Mouse (Mus musculus) intestine, postnatal 0 days (tissue): Measurements from ENCODE around the gene Jarid2. TPM values are rescaled to one million over a fixed set of nuclear protein-coding genes. Genes with fewer than 3 reads are reported as not detected.
A peak's percentile ranks its signal among the peaks of the same experiment; 100 is the strongest.

ENCODE experiments used
- ATAC-seq: fragments of 200-750 bp; cut with Nextera tagmentation; 2 replicates; pipeline ENCODE4 v1.8.0; 2017; ENCODE audit warnings: mild to moderate bottlenecking, moderate TSS enrichment, moderate library complexity
- H3K27ac ChIP-seq: fragments of 300-500 bp; sonication (generic); 2 replicates; pipeline ENCODE4 v1.5.1; 2014; ENCODE audit warnings: mild to moderate bottlenecking, low read depth, low read length, moderate library complexity
- H3K27me3 ChIP-seq: fragments of 300-500 bp; sonication (generic); replicated peaks from 2 replicates; pipeline ENCODE4 v1.6.1; 2014; ENCODE audit warnings: low read length, mixed read lengths; ENCODE audit not compliant: control insufficient read depth, insufficient read depth
- H3K36me3 ChIP-seq: fragments of 300-500 bp; sonication (generic); 2 replicates; pipeline ENCODE4 v1.6.1; 2014; ENCODE audit warnings: mild to moderate bottlenecking, moderate library complexity; ENCODE audit not compliant: control insufficient read depth, insufficient read depth
- H3K4me1 ChIP-seq: fragments of 300-500 bp; sonication (generic); replicated peaks from 2 replicates; pipeline ENCODE4 v1.6.1; 2014; ENCODE audit warnings: antibody characterized with exemption, low read length, mixed read lengths; ENCODE audit not compliant: control insufficient read depth, insufficient read depth
- H3K4me2 ChIP-seq: fragments of 300-500 bp; sonication (generic); replicated peaks from 2 replicates; pipeline ENCODE4 v1.6.1; 2014; ENCODE audit warnings: low read depth, mild to moderate bottlenecking, moderate library complexity
- H3K4me3 ChIP-seq: fragments of 300-500 bp; sonication (generic); 2 replicates; pipeline ENCODE4 v1.5.1; 2014; ENCODE audit warnings: low read depth, low read length
- H3K9ac ChIP-seq: fragments of 300-500 bp; sonication (generic); 2 replicates; pipeline ENCODE4 v1.6.1; 2014; ENCODE audit warnings: mild to moderate bottlenecking, low read depth, low read length
- H3K9me3 ChIP-seq: fragments of 300-500 bp; sonication (generic); 2 replicates; pipeline ENCODE4 v1.6.1; 2016; ENCODE audit warnings: mixed run types; ENCODE audit not compliant: control insufficient read depth
- CTCF ChIP-seq: sonication (generic); IDR thresholded peaks from 2 replicates; pipeline ENCODE4 v1.5.1; 2016; ENCODE audit warnings: low read depth, mild to moderate bottlenecking, control low read depth, antibody characterized with exemption, moderate library complexity
- WGBS: fragments of 180-500 bp; shearing (Covaris S2); extraction: QIAGEN DNeasy Blood & Tissue Kit; methylation state at CpG from one replicate; pipeline ENCODE4 v1.1.7; 2014; 5-methylcytosine and 5-hydroxymethylcytosine counted together
- polyA plus RNA-seq: library from polyadenylated mRNA; unstranded; fragments of >200 nt; fragmentation: Nextera tagmentation; extraction: Ambion mirVana; gene quantifications from 2 replicates; pipeline ENCODE4 v1.2.1, GENCODE M21; 2015

Jarid2 gene
- polyA plus RNA-seq, 1 experiment from 2014 or later = 6.8 TPM

- Histone ChIP-seq H3K9me3 (no peaks in the 10 kb centered on the region), H3K27ac (no peak overlapping the region), H3K9ac (no peak overlapping the region), H3K27me3 (no peaks in the 10 kb centered on the region), H3K36me3 (no peaks in the 10 kb centered on the region), H3K4me1 (no peaks in the 10 kb centered on the region), H3K4me2 (no peak overlapping the region), H3K4me3 (no peak overlapping the region)
- no peak for TF ChIP-seq CTCF
- ATAC-seq = no peak
- 38% methylated on average over 5 of the region's 5 CpGs for WGBS
These were observed 26.2 kb downstream of the Jarid2 start for GRCm38 (mm10) chr13:44755434-44755833.

- no peak overlapping the region for H3K4me3 ChIP-seq
- no peaks in the 10 kb centered on the region for H3K27me3 ChIP-seq
- H3K27ac ChIP-seq = no peak overlapping the region
- H3K4me2 ChIP-seq = no peak overlapping the region
- TF ChIP-seq CTCF = peak; percentile 68
- no peaks in the 10 kb centered on the region for H3K36me3 ChIP-seq
- H3K4me1 ChIP-seq = no peaks in the 10 kb centered on the region
- ATAC-seq = no peak
- no peak overlapping the region for H3K9ac ChIP-seq
- 85% methylated on average over 1 of the region's 1 CpGs for WGBS
- H3K9me3 ChIP-seq = no peaks in the 10 kb centered on the region
These were observed 29.5 kb downstream of the Jarid2 start for GRCm38 (mm10) chr13:44758750-44759149.

GRCm38 (mm10) chr13:44760761-44761160 is 31.5 kb downstream of the Jarid2 start:
- no peak for TF ChIP-seq CTCF
- WGBS = 92% methylated on average over 1 of the region's 1 CpGs
- no peak overlapping the region for H3K4me2 ChIP-seq
- no peak for ATAC-seq
- no peak overlapping the region for H3K27ac ChIP-seq
- no peaks in the 10 kb centered on the region for H3K27me3 ChIP-seq
- H3K36me3 ChIP-seq = no peaks in the 10 kb centered on the region
- H3K4me1 ChIP-seq = no peaks in the 10 kb centered on the region
- H3K9ac ChIP-seq = no peak overlapping the region
- no peaks in the 10 kb centered on the region for H3K9me3 ChIP-seq
- no peak overlapping the region for H3K4me3 ChIP-seq

- Histone ChIP-seq H3K9me3 (no peaks in the 10 kb centered on the region), H3K4me3 (no peak overlapping the region), H3K36me3 (no peaks in the 10 kb centered on the region), H3K4me1 (no peaks in the 10 kb centered on the region), H3K9ac (no peak overlapping the region), H3K27me3 (no peaks in the 10 kb centered on the region), H3K27ac (no peak overlapping the region), H3K4me2 (no peak overlapping the region)
- no peak for TF ChIP-seq CTCF
- 66% methylated on average over 3 of the region's 3 CpGs for WGBS
- ATAC-seq = no peak
These were observed 33.8 kb downstream of the Jarid2 start for GRCm38 (mm10) chr13:44763068-44763467.

GRCm38 (mm10) chr13:44767751-44768150 is 38.5 kb downstream of the Jarid2 start:
- TF ChIP-seq CTCF = no peak

GRCm38 (mm10) chr13:44770808-44771605 is 41.7 kb downstream of the Jarid2 start:
- H3K4me2 ChIP-seq = no peak overlapping the region
- no peak overlapping the region for H3K27ac ChIP-seq
- H3K9me3 ChIP-seq = no peaks in the 10 kb centered on the region
- H3K4me3 ChIP-seq = no peak overlapping the region
- H3K36me3 ChIP-seq = no peaks in the 10 kb centered on the region
- ATAC-seq = no peak
- H3K27me3 ChIP-seq = no peaks in the 10 kb centered on the region
- no peaks in the 10 kb centered on the region; the same call in 1 of the 2 replicates for H3K4me1 ChIP-seq
- no peak for TF ChIP-seq CTCF
- no peak overlapping the region for H3K9ac ChIP-seq
- 67% methylated on average over 5 of the region's 5 CpGs for WGBS

More at GRCm38 (mm10) chr13:44767751-44768150, 38.5 kb downstream of the Jarid2 start:
- no peaks in the 10 kb centered on the region for H3K9me3 ChIP-seq
- H3K4me2 ChIP-seq = no peak overlapping the region
- H3K4me1 ChIP-seq = no peaks in the 10 kb centered on the region; the same call in 1 of the 2 replicates
- no peak for ATAC-seq
- H3K27me3 ChIP-seq = no peaks in the 10 kb centered on the region
- 73% methylated on average over 6 of the region's 6 CpGs for WGBS
- H3K9ac ChIP-seq = no peak overlapping the region
- H3K27ac ChIP-seq = no peak overlapping the region
- no peak overlapping the region for H3K4me3 ChIP-seq
- no peaks in the 10 kb centered on the region for H3K36me3 ChIP-seq
